8 mouse cellular contexts compared by ENCODE assay signal in genomic region chr17:46644152-46644805, GRCm38 (mm10). TPM values are rescaled to one million over a fixed set of nuclear protein-coding genes. Genes with fewer than 3 reads are reported as not detected.
DNase-seq lines count a peak whose midpoint lies in the region; ATAC-seq and TF ChIP-seq lines count a peak whose summit lies in the region.

No protein-coding gene starts in this region.

- peak overlapping the region; percentile 89 for H3K9ac ChIP-seq in heart, embryonic 13.5 days
- H3K9ac ChIP-seq in embryonic facial prominence, embryonic 12.5 days, result peak overlapping the region; percentile 67; the same call in 1 of the 2 replicates
- H3K9ac ChIP-seq in hindbrain, postnatal 0 days (replicated peaks; ENCODE audit: low read length), result peak overlapping the region; percentile 77; the same call in 1 of the 2 replicates
- peak overlapping the region; percentile 10; the same call in 1 of the 2 replicates for H3K9ac ChIP-seq in midbrain, embryonic 15.5 days

- DNase-seq in heart, postnatal 14 days, result no peak
- DNase-seq in hindbrain, postnatal 0 days (ENCODE audit: low spot score), result no peak
- DNase-seq in thymus, postnatal 0 days (ENCODE audit: low spot score), result no peak
- DNase-seq in urinary bladder, adult 2 months (ENCODE audit: low spot score), result no peak
- DNase-seq in urinary bladder, postnatal 14 days (ENCODE audit: low spot score), result no peak

- 0 out of 2 replicates have a peak overlapping the region, but pooled peaks have one; percentile 1 for H3K27ac ChIP-seq in heart, embryonic 13.5 days (replicated peaks)
- no peak overlapping the region for H3K27ac ChIP-seq in embryonic facial prominence, embryonic 12.5 days
- no peak overlapping the region for H3K27ac ChIP-seq in hindbrain, postnatal 0 days
- H3K27ac ChIP-seq in midbrain, embryonic 15.5 days, result no peak overlapping the region

- H3K4me3 ChIP-seq in heart, embryonic 13.5 days, result peak overlapping the region; percentile 80
- H3K4me3 ChIP-seq in embryonic facial prominence, embryonic 12.5 days, result peak overlapping the region; percentile 78; the same call in 1 of the 2 replicates
- peak overlapping the region; percentile 59 for H3K4me3 ChIP-seq in hindbrain, postnatal 0 days (ENCODE audit: low read length)
- H3K4me3 ChIP-seq in midbrain, embryonic 15.5 days, result peak overlapping the region; percentile 72; the same call in 1 of the 2 replicates

- H3K36me3 ChIP-seq in heart, embryonic 13.5 days, result peaks cover 60% of the 10 kb centered on the region
- peaks cover 43% of the 10 kb centered on the region for H3K36me3 ChIP-seq in embryonic facial prominence, embryonic 12.5 days
- H3K36me3 ChIP-seq in hindbrain, postnatal 0 days (ENCODE audit: insufficient read depth, low read length), result peaks cover 19% of the 10 kb centered on the region
- H3K36me3 ChIP-seq in midbrain, embryonic 15.5 days (replicated peaks), result peaks cover 25% of the 10 kb centered on the region

- H3K4me2 ChIP-seq in heart, embryonic 13.5 days, result peak overlapping the region; percentile 97
- H3K4me2 ChIP-seq in embryonic facial prominence, embryonic 12.5 days (replicated peaks), result peak overlapping the region; percentile 83
- peak overlapping the region; percentile 94 for H3K4me2 ChIP-seq in hindbrain, postnatal 0 days (ENCODE audit: low read depth, low read length)
- H3K4me2 ChIP-seq in midbrain, embryonic 15.5 days, result peak overlapping the region; percentile 70

- WGBS in heart, embryonic 13.5 days, result 86% methylated on average over 12 of the region's 12 CpGs
- 86% methylated on average over 12 of the region's 12 CpGs for WGBS in embryonic facial prominence, embryonic 12.5 days
- WGBS in hindbrain, postnatal 0 days, result 89% methylated on average over 12 of the region's 12 CpGs
- WGBS in midbrain, embryonic 15.5 days, result 87% methylated on average over 12 of the region's 12 CpGs

- no peak for ATAC-seq in heart, embryonic 13.5 days (ENCODE audit: extremely low read depth, insufficient number of reproducible peaks, low FRiP score, low TSS enrichment)
- no peak for ATAC-seq in embryonic facial prominence, embryonic 12.5 days (ENCODE audit: insufficient number of reproducible peaks, insufficient read depth, low FRiP score, low TSS enrichment)
- no peak for ATAC-seq in hindbrain, postnatal 0 days
- no peak for ATAC-seq in midbrain, embryonic 15.5 days (replicated peaks)

- H3K4me1 ChIP-seq in heart, embryonic 13.5 days, result peaks cover 25% of the 10 kb centered on the region
- H3K4me1 ChIP-seq in embryonic facial prominence, embryonic 12.5 days, result peaks cover 18% of the 10 kb centered on the region
- peaks cover 8% of the 10 kb centered on the region; the same call in 1 of the 2 replicates for H3K4me1 ChIP-seq in hindbrain, postnatal 0 days (ENCODE audit: insufficient read depth, low read length)
- peaks cover 28% of the 10 kb centered on the region for H3K4me1 ChIP-seq in midbrain, embryonic 15.5 days

- H3K27me3 ChIP-seq in heart, embryonic 13.5 days (replicated peaks), result no peaks in the 10 kb centered on the region
- no peaks in the 10 kb centered on the region for H3K27me3 ChIP-seq in embryonic facial prominence, embryonic 12.5 days
- H3K27me3 ChIP-seq in hindbrain, postnatal 0 days (ENCODE audit: insufficient read depth, low read length), result no peaks in the 10 kb centered on the region
- H3K27me3 ChIP-seq in midbrain, embryonic 15.5 days (replicated peaks), result no peaks in the 10 kb centered on the region

- intact Hi-C loops in heart, postnatal 14 days (cut with DNase I), result no loop called here

- TF ChIP-seq CTCF in hindbrain, postnatal 0 days (IDR thresholded peaks at IDR 0.05; ENCODE audit: low read depth), result no peak

- H3K9me3 ChIP-seq in heart, embryonic 13.5 days, result no peaks in the 10 kb centered on the region
- no peaks in the 10 kb centered on the region for H3K9me3 ChIP-seq in embryonic facial prominence, embryonic 12.5 days
- H3K9me3 ChIP-seq in hindbrain, postnatal 0 days (ENCODE audit: low read length), result no peaks in the 10 kb centered on the region
- no peaks in the 10 kb centered on the region for H3K9me3 ChIP-seq in midbrain, embryonic 15.5 days

RNA-seq across cellular contexts. Expression of gene Klc4, which starts 1.5 kb away (rescaled TPM):
- 18.6 and 20.5 TPM in 2 replicates for polyA plus RNA-seq in heart, embryonic 13.5 days (2015; fragmentation: Nextera tagmentation; extraction: Ambion mirVana)
- 10 to 100 TPM; 24.5 to 25.3 TPM for total RNA-seq in heart, postnatal 14 days (2021)
- 28.5 and 29.8 TPM in 2 replicates for polyA plus RNA-seq in embryonic facial prominence, embryonic 12.5 days (2016; fragmentation: Nextera tagmentation; extraction: Ambion mirVana)
- 25.1 and 32.1 TPM in 2 replicates for total RNA-seq in hindbrain, postnatal 0 days (2014; rRNA removed)
- 23.0 and 24.0 TPM in 2 replicates for polyA plus RNA-seq in hindbrain, postnatal 0 days (2015; fragmentation: Nextera tagmentation; extraction: Ambion mirVana)
- 42.5 and 44.5 TPM in 2 replicates for polyA plus RNA-seq in midbrain, embryonic 15.5 days (2015; fragmentation: Nextera tagmentation; extraction: Ambion mirVana)
- 17.7 and 18.4 TPM in 2 replicates for polyA plus RNA-seq in thymus, postnatal 0 days (2015; fragmentation: Nextera tagmentation; extraction: Ambion mirVana)
- 16.5 and 21.6 TPM in 2 replicates for polyA plus RNA-seq in urinary bladder, adult 2 months (2012; rRNA removed)

RNA-seq across cellular contexts. Expression of gene Mrpl2, which starts 1.8 kb away (rescaled TPM):
- 98.0 and 111 TPM in 2 replicates for polyA plus RNA-seq in heart, embryonic 13.5 days (2015; fragmentation: Nextera tagmentation; extraction: Ambion mirVana)
- 100 to 1,000 TPM; 106 to 121 TPM for total RNA-seq in heart, postnatal 14 days (2021)
- polyA plus RNA-seq in embryonic facial prominence, embryonic 12.5 days (2016; fragmentation: Nextera tagmentation; extraction: Ambion mirVana), result 98.1 and 102 TPM in 2 replicates
- total RNA-seq in hindbrain, postnatal 0 days (2014; rRNA removed), result 55.4 and 67.2 TPM in 2 replicates
- 90.2 and 95.5 TPM in 2 replicates for polyA plus RNA-seq in hindbrain, postnatal 0 days (2015; fragmentation: Nextera tagmentation; extraction: Ambion mirVana)
- polyA plus RNA-seq in midbrain, embryonic 15.5 days (2015; fragmentation: Nextera tagmentation; extraction: Ambion mirVana), result 60.6 and 74.5 TPM in 2 replicates
- polyA plus RNA-seq in thymus, postnatal 0 days (2015; fragmentation: Nextera tagmentation; extraction: Ambion mirVana), result 110 and 113 TPM in 2 replicates
- 49.8 and 54.6 TPM in 2 replicates for polyA plus RNA-seq in urinary bladder, adult 2 months (2012; rRNA removed)

RNA-seq across cellular contexts. Expression of gene Cul7, which starts 5.9 kb away (rescaled TPM):
- polyA plus RNA-seq in heart, embryonic 13.5 days (2015; fragmentation: Nextera tagmentation; extraction: Ambion mirVana), result 41.1 and 41.4 TPM in 2 replicates
- 10 to 100 TPM; 30.3 to 37.6 TPM for total RNA-seq in heart, postnatal 14 days (2021)
- polyA plus RNA-seq in embryonic facial prominence, embryonic 12.5 days (2016; fragmentation: Nextera tagmentation; extraction: Ambion mirVana), result 57.3 and 61.1 TPM in 2 replicates
- 92.2 and 108 TPM in 2 replicates for total RNA-seq in hindbrain, postnatal 0 days (2014; rRNA removed)
- 24.9 and 26.8 TPM in 2 replicates for polyA plus RNA-seq in hindbrain, postnatal 0 days (2015; fragmentation: Nextera tagmentation; extraction: Ambion mirVana)
- polyA plus RNA-seq in midbrain, embryonic 15.5 days (2015; fragmentation: Nextera tagmentation; extraction: Ambion mirVana), result 44.7 and 46.3 TPM in 2 replicates
- 14.0 and 16.0 TPM in 2 replicates for polyA plus RNA-seq in thymus, postnatal 0 days (2015; fragmentation: Nextera tagmentation; extraction: Ambion mirVana)
- polyA plus RNA-seq in urinary bladder, adult 2 months (2012; rRNA removed), result 23.5 and 29.9 TPM in 2 replicates

RNA-seq across cellular contexts. Expression of gene Ptk7, which starts 15.0 kb away (rescaled TPM):
- 49.3 and 52.6 TPM in 2 replicates for polyA plus RNA-seq in heart, embryonic 13.5 days (2015; fragmentation: Nextera tagmentation; extraction: Ambion mirVana)
- total RNA-seq in heart, postnatal 14 days (2021), result 1 to 10 TPM; 9.1 to 9.2 TPM
- 130 and 134 TPM in 2 replicates for polyA plus RNA-seq in embryonic facial prominence, embryonic 12.5 days (2016; fragmentation: Nextera tagmentation; extraction: Ambion mirVana)
- total RNA-seq in hindbrain, postnatal 0 days (2014; rRNA removed), result 77.6 and 79.3 TPM in 2 replicates
- polyA plus RNA-seq in hindbrain, postnatal 0 days (2015; fragmentation: Nextera tagmentation; extraction: Ambion mirVana), result 24.5 and 25.1 TPM in 2 replicates
- polyA plus RNA-seq in midbrain, embryonic 15.5 days (2015; fragmentation: Nextera tagmentation; extraction: Ambion mirVana), result 33.6 and 34.8 TPM in 2 replicates
- polyA plus RNA-seq in thymus, postnatal 0 days (2015; fragmentation: Nextera tagmentation; extraction: Ambion mirVana), result 24.7 and 25.1 TPM in 2 replicates
- polyA plus RNA-seq in urinary bladder, adult 2 months (2012; rRNA removed), result 14.9 and 21.1 TPM in 2 replicates

RNA-seq across cellular contexts. Expression of gene Rrp36, which starts 29.9 kb away (rescaled TPM):
- polyA plus RNA-seq in heart, embryonic 13.5 days (2015; fragmentation: Nextera tagmentation; extraction: Ambion mirVana), result 37.6 and 40.3 TPM in 2 replicates
- total RNA-seq in heart, postnatal 14 days (2021), result 10 to 100 TPM in 1 of 2 experiments, 1 to 10 TPM in 1; 9.8 to 14.2 TPM
- polyA plus RNA-seq in embryonic facial prominence, embryonic 12.5 days (2016; fragmentation: Nextera tagmentation; extraction: Ambion mirVana), result 62.6 and 67.6 TPM in 2 replicates
- total RNA-seq in hindbrain, postnatal 0 days (2014; rRNA removed), result 26.6 and 32.7 TPM in 2 replicates
- polyA plus RNA-seq in hindbrain, postnatal 0 days (2015; fragmentation: Nextera tagmentation; extraction: Ambion mirVana), result 56.5 and 59.1 TPM in 2 replicates
- 49.9 and 50.8 TPM in 2 replicates for polyA plus RNA-seq in midbrain, embryonic 15.5 days (2015; fragmentation: Nextera tagmentation; extraction: Ambion mirVana)
- 53.2 and 68.6 TPM in 2 replicates for polyA plus RNA-seq in thymus, postnatal 0 days (2015; fragmentation: Nextera tagmentation; extraction: Ambion mirVana)
- polyA plus RNA-seq in urinary bladder, adult 2 months (2012; rRNA removed), result 37.1 and 44.6 TPM in 2 replicates

Comparison
In these comparisons a context has a peak if more than half of its experiments do, and no peak if none do; other contexts are left out.
1. H3K9ac ChIP-seq: peak in every context shown above with its lines; median percentile 89 in heart, embryonic 13.5 days; 77 in hindbrain, postnatal 0 days; 67 in embryonic facial prominence, embryonic 12.5 days; 10 in midbrain, embryonic 15.5 days.